Mouse (Mus musculus) kidney, adult 2 months (tissue): ENCODE results near the gene Comt. TPM values are rescaled to one million over a fixed set of nuclear protein-coding genes. Genes with fewer than 3 reads are reported as not detected.

ENCODE experiments used
- DNase-seq: peaks from one replicate; pipeline ENCODE4 v3.0.0; 2021
- H3K27ac ChIP-seq: fragments of 200-500 bp; 2 replicates; pipeline ENCODE4 v1.5.1; 2012; ENCODE audit warnings: low read depth, low read length, control low read depth, inconsistent platforms; ENCODE audit not compliant: insufficient read depth
- H3K27me3 ChIP-seq: fragments of 200-500 bp; replicated peaks from 2 replicates; pipeline ENCODE4 v1.6.1; 2012; ENCODE audit warnings: mild to moderate bottlenecking, moderate library complexity, low read length, inconsistent platforms; ENCODE audit not compliant: control insufficient read depth, insufficient read depth
- H3K36me3 ChIP-seq: fragments of 200-500 bp; 2 replicates; pipeline ENCODE4 v1.6.1; 2012; ENCODE audit warnings: mild to moderate bottlenecking, moderate library complexity, low read length, inconsistent platforms; ENCODE audit not compliant: control insufficient read depth, insufficient read depth
- H3K4me1 ChIP-seq: fragments of 200-500 bp; 2 replicates; pipeline ENCODE4 v1.6.1; 2011; ENCODE audit warnings: low read length; ENCODE audit not compliant: control insufficient read depth, insufficient read depth
- H3K4me3 ChIP-seq: fragments of 200-500 bp; 2 replicates; pipeline ENCODE4 v1.5.1; 2011; ENCODE audit warnings: mild to moderate bottlenecking, low read depth, low read length, control low read depth; ENCODE audit not compliant: insufficient read depth
- CTCF ChIP-seq: fragments of 200-500 bp; conservative IDR thresholded peaks from 2 replicates; pipeline ENCODE4 v1.5.1; 2011; ENCODE audit warnings: low read depth, mild to moderate bottlenecking, control low read depth, low read length, moderate library complexity, mixed read lengths; ENCODE audit not compliant: insufficient read depth, insufficient read length
- POLR2A ChIP-seq: fragments of 200-500 bp; IDR thresholded peaks from one replicate; pipeline ENCODE4 v1.6.1; 2011; ENCODE audit warnings: low read depth, low read length, control low read depth
- WGBS: fragments of 180-500 bp; shearing (Covaris S2); methylation state at CpG from one replicate; pipeline ENCODE4 v1.1.7; 2018; 5-methylcytosine and 5-hydroxymethylcytosine counted together
- polyA plus RNA-seq: library from polyadenylated mRNA; depleted of rRNA; stranded (reverse); fragments of >200 nt; gene quantifications from 2 replicates; pipeline ENCODE4 v1.2.3, GENCODE M21; 2012

Gene Comt
- polyA plus RNA-seq, 1 experiment: 519 TPM

GRCm38 (mm10) chr16:18464271-18464670 is 37.6 kb upstream of the Comt start:
- TF ChIP-seq CTCF (no peak), POLR2A (no peak)
- Histone ChIP-seq H3K27me3 (no peaks in the 10 kb centered on the region), H3K4me3 (no peak overlapping the region), H3K36me3 (no peaks in the 10 kb centered on the region), H3K27ac (no peak overlapping the region), H3K4me1 (no peaks in the 10 kb centered on the region)
- 61% methylated on average over 3 of the region's 3 CpGs for WGBS
- DNase-seq: peak; percentile 19

DNA sequence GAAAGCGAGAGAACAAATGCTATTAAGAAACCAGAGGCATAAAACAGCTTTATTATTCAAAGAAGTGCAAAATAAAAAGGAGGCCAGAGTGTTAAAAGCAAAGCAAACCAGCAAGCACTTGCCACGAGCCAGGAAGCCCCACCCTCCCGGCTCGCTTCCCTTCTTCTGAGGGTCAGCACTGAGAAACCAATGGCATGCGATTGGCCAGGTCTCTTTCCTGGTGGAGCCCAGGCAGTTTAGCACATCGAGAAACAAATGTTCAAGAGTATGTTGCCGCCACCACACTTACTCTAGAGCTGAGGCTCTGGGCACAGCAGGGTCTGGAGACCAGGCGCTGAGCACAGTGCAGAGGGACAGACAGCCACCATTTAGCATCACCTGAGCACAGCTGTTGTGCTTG is 35.9 kb upstream of the Comt start:
- no peaks in the 10 kb centered on the region for H3K36me3 ChIP-seq
- no peaks in the 10 kb centered on the region for H3K4me1 ChIP-seq
- no peak overlapping the region for H3K4me3 ChIP-seq
- no peak overlapping the region for H3K27ac ChIP-seq
- DNase-seq: peak; percentile 24
- no peak for TF ChIP-seq POLR2A
- H3K27me3 ChIP-seq: no peaks in the 10 kb centered on the region
- 68% methylated on average over 8 of the region's 8 CpGs for WGBS

DNA sequence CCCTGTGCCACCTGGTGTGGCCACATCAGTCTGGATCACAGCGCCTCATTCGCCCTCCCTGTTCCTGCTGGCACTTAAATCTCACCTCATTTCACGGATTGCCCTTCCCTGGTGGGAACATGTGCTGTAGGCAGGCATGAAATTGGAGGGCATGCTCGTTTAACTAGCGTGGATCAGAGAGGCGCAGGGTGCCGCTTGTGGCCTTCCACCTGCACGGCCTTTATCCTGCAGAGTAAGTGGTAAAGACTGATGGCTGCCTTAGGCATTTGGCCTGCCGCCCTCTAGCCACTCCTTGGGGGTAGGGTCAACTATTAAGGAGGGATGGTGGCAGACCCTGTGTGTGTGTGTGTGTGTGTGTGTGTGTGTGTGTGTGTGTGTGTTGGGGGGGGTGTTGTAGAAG is 35.4 kb upstream of the Comt start:
- Histone ChIP-seq H3K36me3 (no peaks in the 10 kb centered on the region), H3K4me3 (no peak overlapping the region), H3K4me1 (no peaks in the 10 kb centered on the region), H3K27ac (no peak overlapping the region), H3K27me3 (no peaks in the 10 kb centered on the region)
- WGBS: 88% methylated on average over 9 of the region's 9 CpGs
- TF ChIP-seq POLR2A (no peak), CTCF (no peak)
- DNase-seq: no peak

DNA sequence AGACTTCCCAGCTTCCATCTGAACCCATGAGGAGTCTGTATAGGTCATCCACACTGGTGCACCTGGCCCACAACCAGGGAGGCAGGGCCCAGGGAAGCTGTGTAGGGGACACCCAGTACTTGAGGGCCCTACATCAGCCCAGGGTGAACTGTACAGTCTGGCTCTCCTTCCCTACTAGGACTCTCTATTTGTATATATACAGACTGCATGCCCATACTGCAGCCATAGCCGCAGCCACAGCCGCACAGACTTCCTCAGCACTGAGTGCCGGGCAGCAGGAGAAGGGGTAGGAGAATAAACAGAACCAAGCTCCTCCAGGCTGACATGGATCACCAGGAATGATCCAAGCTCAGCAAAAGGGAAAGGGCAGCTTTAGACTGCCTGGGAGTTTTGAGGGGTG is 34.2 kb upstream of the Comt start:
- no peak for DNase-seq
- WGBS: 94% methylated on average over 3 of the region's 3 CpGs
- no peaks in the 10 kb centered on the region for H3K27me3 ChIP-seq
- H3K36me3 ChIP-seq: no peaks in the 10 kb centered on the region
- TF ChIP-seq CTCF (no peak), POLR2A (no peak)
- no peaks in the 10 kb centered on the region for H3K4me1 ChIP-seq
- H3K4me3 ChIP-seq: no peak overlapping the region
- H3K27ac ChIP-seq: no peak overlapping the region

GRCm38 (mm10) chr16:18459955-18460370 is 33.3 kb upstream of the Comt start:
- no peaks in the 10 kb centered on the region for H3K4me1 ChIP-seq
- no peak overlapping the region for H3K27ac ChIP-seq
- 54% methylated on average over 11 of the region's 11 CpGs for WGBS
- no peaks in the 10 kb centered on the region for H3K36me3 ChIP-seq
- no peak overlapping the region for H3K4me3 ChIP-seq
- H3K27me3 ChIP-seq: no peaks in the 10 kb centered on the region
- DNase-seq: peak; percentile 13
- TF ChIP-seq POLR2A (no peak), CTCF (no peak)

DNA sequence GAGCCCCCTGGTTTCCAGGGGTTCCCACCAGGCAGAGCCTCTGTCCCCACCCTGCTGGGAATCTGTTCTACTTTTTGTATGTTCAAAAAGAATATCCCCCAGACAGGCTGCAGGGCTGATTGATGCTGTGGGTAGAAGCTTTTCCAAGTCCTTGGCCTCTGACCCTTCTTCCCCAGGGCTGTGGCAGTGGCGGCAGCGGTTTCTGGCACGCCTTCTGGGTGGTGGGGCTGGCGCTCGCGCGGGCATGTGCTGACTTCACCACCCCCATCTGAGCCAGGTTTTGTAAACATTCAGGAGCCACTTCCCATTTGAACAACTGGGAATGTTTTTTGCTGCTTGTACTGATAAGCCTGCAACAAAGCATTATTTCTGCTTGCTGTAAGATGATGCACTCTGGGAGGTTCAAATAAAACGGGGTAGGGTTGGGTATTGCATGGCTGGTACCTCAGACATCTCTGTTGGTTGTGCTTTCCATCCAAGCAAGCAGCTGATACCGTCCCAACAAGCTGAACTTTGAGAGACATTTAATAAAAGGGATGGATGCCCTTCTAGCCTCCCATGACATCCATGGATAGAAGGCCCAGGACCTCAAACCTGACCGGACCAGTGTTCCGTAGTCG is 32.8 kb upstream of the Comt start:
- TF ChIP-seq CTCF (no peak), POLR2A (no peak)
- Histone ChIP-seq H3K4me1 (no peaks in the 10 kb centered on the region), H3K27me3 (no peaks in the 10 kb centered on the region), H3K36me3 (no peaks in the 10 kb centered on the region), H3K4me3 (no peak overlapping the region), H3K27ac (no peak overlapping the region)
- peak; percentile 22 for DNase-seq
- WGBS: 54% methylated on average over 12 of the region's 12 CpGs

DNA sequence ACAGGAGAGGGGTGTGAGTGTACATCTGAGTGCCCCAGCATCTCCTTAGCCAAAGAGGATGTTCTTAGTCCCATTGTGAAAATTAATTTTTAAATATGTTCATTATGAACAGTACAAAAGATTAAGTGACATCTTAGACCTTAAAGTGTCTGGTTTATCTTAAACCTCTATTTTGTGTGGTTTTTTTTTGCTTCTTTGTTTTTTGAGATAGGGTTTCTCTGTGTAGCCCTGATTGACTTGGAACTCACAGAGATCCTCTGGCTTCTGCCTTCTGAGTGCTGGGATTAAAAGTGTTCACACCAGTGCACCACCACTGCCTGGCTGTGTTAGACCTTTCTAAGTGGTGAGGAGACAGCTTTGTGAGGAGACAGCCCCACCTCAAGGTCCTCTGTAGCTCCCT is 32.0 kb upstream of the Comt start:
- no peak for DNase-seq
- H3K4me1 ChIP-seq: no peaks in the 10 kb centered on the region
- no peaks in the 10 kb centered on the region for H3K27me3 ChIP-seq
- TF ChIP-seq POLR2A: no peak
- no peak for TF ChIP-seq CTCF
- no peak overlapping the region for H3K27ac ChIP-seq
- no peak overlapping the region for H3K4me3 ChIP-seq
- H3K36me3 ChIP-seq: no peaks in the 10 kb centered on the region
